Mouse (Mus musculus): ENCODE data around the gene Rnf208.

Gene Rnf208

GRCm38 (mm10) chr2:25224766-25225752, 17.0 kb upstream of the Rnf208 start:
- DNase-seq: peak; percentile 94

- DNase-seq: no peak
These were observed 16.2 kb upstream of the Rnf208 start for GRCm38 (mm10) chr2:25225811-25226379.

- no peak for DNase-seq
These were observed 15.2 kb upstream of the Rnf208 start for GRCm38 (mm10) chr2:25226864-25227263.

GRCm38 (mm10) chr2:25227406-25227805, 14.6 kb upstream of the Rnf208 start:
- DNase-seq: no peak

GRCm38 (mm10) chr2:25228431-25228889, 13.6 kb upstream of the Rnf208 start:
- DNase-seq: peak; percentile 95

GRCm38 (mm10) chr2:25228995-25229530, 13.0 kb upstream of the Rnf208 start:
- DNase-seq: no peak

GRCm38 (mm10) chr2:25229582-25229981, 12.5 kb upstream of the Rnf208 start:
- no peak for DNase-seq

- DNase-seq: no peak
These were observed 11.5 kb upstream of the Rnf208 start for GRCm38 (mm10) chr2:25230581-25230980.

- no peak for DNase-seq
These were observed 11.0 kb upstream of the Rnf208 start for GRCm38 (mm10) chr2:25231038-25231437.

- no peak for DNase-seq
These were observed 8.6 kb upstream of the Rnf208 start for GRCm38 (mm10) chr2:25233421-25233820.

GRCm38 (mm10) chr2:25234050-25234449, 8.0 kb upstream of the Rnf208 start, which contains the start of gene Slc34a3:
Gene Slc34a3 (minus strand): TSS chr2:25234364.
- no peak for DNase-seq

- DNase-seq: no peak
These were observed 7.4 kb upstream of the Rnf208 start for GRCm38 (mm10) chr2:25234551-25235220.

GRCm38 (mm10) chr2:25236614-25237013, 5.4 kb upstream of the Rnf208 start, which contains the start of gene Rnf224:
Gene Rnf224 (minus strand): TSS chr2:25236787.
- DNase-seq: no peak

- DNase-seq: no peak
These were observed 4.5 kb upstream of the Rnf208 start for GRCm38 (mm10) chr2:25237522-25237921.

GRCm38 (mm10) chr2:25238106-25238505, 3.9 kb upstream of the Rnf208 start:
- DNase-seq: no peak

GRCm38 (mm10) chr2:25239766-25240165, 2.3 kb upstream of the Rnf208 start:
- no peak for DNase-seq

- no peak for DNase-seq
These were observed 1.7 kb upstream of the Rnf208 start for GRCm38 (mm10) chr2:25240310-25240709.

GRCm38 (mm10) chr2:25240723-25241437, 1.2 kb upstream of the Rnf208 start:
- peak; percentile 74 for DNase-seq

GRCm38 (mm10) chr2:25241438-25241775, 648 bp upstream of the Rnf208 start:
- DNase-seq: no peak

GRCm38 (mm10) chr2:25243342-25243741, 1.3 kb downstream of the Rnf208 start:
- DNase-seq: no peak

- no peak for DNase-seq
These were observed 2.1 kb downstream of the Rnf208 start for GRCm38 (mm10) chr2:25244144-25244543.

Measured in thymus, postnatal 4 days (tissue).